Mouse (Mus musculus): ENCODE results near the gene Sympk.

DNA sequence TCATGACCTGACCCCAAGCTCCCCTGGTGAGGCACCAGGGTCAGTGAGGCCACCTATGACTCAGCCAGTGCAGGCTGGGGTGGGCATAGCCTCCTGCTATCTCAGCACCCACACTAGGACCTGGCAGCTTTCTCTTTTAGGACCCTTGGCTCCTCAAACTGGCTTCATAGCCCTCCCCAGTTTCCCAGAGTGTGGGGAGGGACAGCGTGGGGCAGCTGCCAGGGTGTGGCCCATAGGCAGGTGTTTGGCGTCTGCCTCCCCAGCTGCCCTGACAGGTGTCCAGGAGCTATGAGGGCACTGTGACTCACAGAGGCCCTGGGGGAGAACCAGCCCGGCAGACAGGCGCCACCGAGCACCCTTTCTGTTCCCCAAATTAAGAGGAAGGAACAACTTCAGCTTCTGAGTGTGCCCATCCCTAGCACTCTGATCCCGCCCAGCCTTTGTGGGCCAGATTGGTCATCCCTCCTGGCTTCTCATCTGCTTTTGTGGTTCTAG is 60.1 kb downstream of the Sympk start:
- TF ChIP-seq CTCF (IDR thresholded peaks at IDR 0.05; ENCODE audit: low read depth) = no peak
- TF ChIP-seq EP300 (optimal IDR thresholded peaks at IDR 0.05) = no peak

All from stomach, postnatal 0 days (tissue).